Mouse (Mus musculus) layer of hippocampus, postnatal 14 days (tissue): ENCODE measurements at regions not wholly inside any gene's neighbourhood (a gene's known extent, or its start where the extent isn't known, plus 50 kb on each side); places are given as distances from the start of the nearest gene placed in this dataset.

ENCODE experiments used
- DNase-seq, 2 experiments: peaks; one replicate each; pipeline ENCODE4 v3.0.0; 2021 to 2022; ENCODE audit warnings: low spot score in 2 of 2, mixed read lengths in 1 of 2

DNA sequence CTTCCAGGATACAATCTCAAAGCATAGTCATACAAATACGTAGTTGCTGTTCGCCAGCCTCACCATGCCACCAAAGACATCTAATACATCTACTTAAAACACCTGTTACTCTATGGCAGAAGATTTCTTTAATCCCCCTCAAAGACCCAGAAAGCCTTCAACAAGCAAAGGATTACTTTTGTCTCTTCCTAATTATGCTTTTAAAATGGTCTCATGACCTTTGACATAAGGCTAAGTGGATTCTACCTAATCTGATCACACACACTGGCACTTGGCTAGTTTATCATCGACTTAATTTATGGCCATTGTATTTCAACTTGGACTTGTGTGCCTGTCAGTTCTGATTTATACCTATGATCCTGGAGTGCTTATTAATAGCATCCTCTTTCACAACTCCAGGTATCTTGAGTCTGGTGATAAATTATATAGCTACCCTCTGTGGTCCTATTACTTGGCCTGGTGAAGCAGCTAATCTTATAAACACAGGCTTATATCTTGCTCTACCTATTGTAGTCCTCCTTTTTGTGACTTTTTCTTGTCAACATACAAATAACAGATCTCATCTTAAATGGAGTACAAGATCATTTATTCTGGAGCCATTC, 568.6 kb upstream of the B3galt2 start:
- DNase-seq = no peak

- no peak for DNase-seq
Observed at GRCm38 (mm10) chr1:143074999-143075398, 565.5 kb upstream of the B3galt2 start.

- peak in 1 of 2 experiments; percentile 15 for DNase-seq
Observed at GRCm38 (mm10) chr1:143080441-143080840, 560.0 kb upstream of the B3galt2 start.

DNA sequence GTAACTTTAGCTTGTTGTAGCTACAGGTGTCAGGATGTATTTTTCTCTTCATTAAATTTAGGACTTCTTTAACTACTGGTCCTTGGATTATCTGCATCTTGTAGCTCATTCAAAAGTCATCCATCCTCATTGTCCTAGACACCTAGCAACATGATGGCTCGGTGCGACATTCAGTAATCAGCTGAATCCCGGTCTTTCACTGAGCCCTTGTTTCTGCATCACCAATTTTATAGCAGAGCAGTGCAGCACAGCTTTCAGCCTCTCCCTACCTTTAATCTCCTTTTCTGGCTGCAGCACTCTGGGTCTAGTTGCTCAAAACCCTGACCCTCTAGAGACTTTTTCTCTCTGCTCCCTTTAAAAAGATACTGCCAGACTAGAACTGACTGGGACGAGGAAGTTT, 543.6 kb upstream of the B3galt2 start:
- no peak for DNase-seq

DNA sequence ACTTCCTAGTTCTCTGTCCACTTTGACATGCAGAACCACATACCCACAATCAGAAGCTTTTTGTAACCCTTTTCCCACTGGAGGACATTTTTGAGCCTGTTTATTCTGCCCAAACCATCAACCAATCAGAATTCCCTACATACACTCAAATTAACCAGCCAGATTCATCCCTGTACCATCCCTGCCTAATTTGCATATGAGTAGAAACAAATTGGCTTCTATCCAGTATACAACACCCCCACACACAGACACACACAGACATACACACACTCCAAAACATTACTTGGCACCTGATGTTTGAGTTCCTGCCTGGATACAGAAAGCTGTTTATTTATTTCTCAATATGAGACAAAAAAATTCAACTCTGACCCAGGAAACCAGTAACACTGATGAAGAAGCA, 542.2 kb upstream of the B3galt2 start:
- peak in 1 of 2 experiments; percentile 31 for DNase-seq

GRCm38 (mm10) chr1:143122185-143122584, 518.3 kb upstream of the B3galt2 start:
- no peak for DNase-seq

- DNase-seq = no peak
Observed at GRCm38 (mm10) chr1:143130257-143130656, 510.2 kb upstream of the B3galt2 start.

GRCm38 (mm10) chr1:143132806-143133205, 507.7 kb upstream of the B3galt2 start:
- no peak for DNase-seq

DNA sequence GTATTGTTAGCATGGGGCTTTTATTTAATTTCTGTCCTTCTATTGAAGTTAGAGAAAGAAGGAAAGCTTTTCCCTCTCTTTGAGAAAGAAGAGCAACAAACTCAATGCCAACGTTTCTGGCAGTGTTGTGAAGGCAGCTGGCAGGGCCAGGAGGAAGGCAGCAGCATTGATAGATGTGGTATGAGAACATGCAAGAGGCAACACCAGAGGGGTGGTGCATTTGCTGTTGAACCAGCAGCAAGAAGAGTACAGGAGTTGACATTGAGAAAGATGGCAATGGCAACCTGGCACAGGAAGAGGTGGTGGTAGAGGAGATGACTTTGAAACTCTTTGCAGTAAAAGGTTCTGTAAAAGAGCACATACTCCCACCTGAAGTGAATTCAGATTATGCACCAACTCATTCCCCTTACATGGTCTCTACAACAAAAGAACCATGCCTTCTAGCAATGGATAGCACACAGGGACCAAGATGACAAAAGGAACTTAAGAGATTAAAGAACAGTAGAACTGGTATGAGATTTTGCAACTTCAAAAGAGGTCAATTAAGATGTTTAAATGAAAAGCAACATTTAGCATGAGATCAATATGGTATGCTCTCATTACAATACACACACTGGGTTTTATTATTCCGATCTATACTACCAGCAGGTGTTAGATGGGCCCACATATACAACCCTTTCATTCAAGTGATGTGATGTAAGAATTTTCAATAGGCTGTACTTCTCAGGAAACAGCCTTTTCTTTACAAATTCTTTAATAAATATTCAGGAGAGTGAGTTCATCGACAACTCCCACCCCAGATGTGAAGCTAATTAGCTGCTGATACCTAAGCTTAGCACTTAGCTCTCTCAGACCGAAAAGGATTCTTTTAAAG, 495.1 kb upstream of the B3galt2 start:
- no peak for DNase-seq

- peak; percentile 46 to 63 for DNase-seq
Observed at GRCm38 (mm10) chr1:143171286-143171685, 469.2 kb upstream of the B3galt2 start.

DNA sequence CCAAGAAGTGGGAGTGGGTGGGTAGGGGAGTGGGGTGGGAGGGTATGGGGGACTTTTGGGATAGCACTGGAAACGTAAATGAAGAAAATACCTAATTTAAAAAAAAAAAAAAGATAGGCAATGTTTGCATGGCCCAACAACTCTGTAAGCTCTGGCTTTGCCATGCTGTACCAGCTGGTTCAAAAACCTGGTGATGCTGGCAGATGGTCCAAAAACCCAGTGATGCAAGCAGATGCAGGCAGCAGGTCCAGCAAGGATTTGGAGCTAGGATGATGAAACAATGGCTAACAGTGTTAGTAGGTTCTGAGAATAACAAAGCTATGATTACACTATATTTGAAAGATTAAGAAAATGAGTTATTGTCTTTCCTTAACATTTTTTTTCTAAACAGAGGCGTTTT, 466.6 kb upstream of the B3galt2 start:
- peak; percentile 54 to 71 for DNase-seq

DNA sequence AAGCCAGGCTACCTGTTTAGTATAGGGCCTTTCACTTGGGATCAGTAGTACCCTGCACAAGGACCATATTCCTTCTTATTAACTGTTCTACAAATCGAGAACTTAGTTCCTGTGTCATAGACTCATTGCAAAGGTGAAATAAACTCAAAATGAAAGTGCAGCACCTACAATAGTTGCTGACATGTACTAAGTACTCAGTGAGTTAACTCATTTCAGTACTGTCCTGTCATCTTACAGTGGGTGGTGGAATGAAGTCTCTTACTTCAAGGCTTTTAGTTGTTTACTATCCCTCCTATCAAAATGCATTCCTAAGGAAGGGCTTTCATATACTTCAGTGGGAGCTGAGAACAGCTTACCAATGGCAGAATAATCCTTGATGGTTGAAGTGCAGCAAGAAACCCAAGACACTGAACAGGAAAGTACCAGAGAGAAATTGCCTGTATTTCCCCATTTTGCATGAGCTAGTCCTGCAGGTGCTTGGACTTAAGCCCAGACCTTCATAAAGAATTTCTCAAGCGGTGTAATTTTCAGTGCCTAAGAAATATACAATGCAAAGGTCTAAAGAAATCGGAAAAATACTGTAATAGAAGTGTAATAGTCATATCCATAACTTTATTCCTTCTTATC, 448.2 kb upstream of the B3galt2 start:
- no peak for DNase-seq

- DNase-seq = peak; percentile 12 to 20
Observed at GRCm38 (mm10) chr1:143200213-143200889, 440.1 kb upstream of the B3galt2 start.

DNA sequence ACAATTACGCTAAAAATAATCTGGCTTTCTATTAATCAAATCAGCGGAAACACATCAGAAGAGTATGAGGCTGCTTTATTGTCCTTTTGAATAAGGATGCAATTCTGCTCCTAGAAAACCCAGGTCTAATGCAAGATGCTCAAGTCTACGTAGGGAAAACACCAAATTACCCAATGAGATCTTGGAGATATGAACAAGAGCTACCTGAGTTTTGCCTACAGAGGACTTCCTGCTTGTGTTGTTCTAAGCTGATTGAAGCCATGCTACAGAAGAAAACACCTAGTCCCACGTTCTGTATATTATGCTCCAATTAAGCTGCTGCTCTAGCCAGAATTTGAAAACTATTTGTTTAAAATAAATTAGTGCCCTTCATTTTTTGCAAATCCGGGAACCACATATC, 439.5 kb upstream of the B3galt2 start:
- no peak for DNase-seq

- no peak for DNase-seq
Observed at GRCm38 (mm10) chr1:143202182-143202581, 438.3 kb upstream of the B3galt2 start.

- no peak for DNase-seq
Observed at GRCm38 (mm10) chr1:143204070-143204469, 436.4 kb upstream of the B3galt2 start.

DNA sequence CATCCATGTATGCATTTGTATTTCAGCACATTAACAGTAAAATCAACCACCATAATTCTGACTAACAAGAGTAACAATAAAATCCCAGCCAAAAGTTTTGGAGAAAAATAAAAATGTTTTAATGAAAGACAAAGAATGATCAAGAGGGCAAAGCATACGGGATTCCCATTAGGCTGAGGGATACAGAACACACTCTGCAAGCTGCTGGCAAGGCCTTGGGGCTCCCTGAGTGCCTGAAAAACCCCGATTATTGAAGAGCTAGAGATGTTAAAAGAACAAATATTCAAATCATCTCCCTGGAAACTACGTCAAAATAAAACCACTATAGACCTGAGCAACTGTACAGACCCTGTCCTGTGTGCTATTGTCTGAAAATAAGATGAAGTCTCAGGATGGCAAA, 433.5 kb upstream of the B3galt2 start:
- DNase-seq = peak in 1 of 2 experiments; percentile 21

GRCm38 (mm10) chr1:143207399-143208065, 432.9 kb upstream of the B3galt2 start:
- DNase-seq = no peak

DNA sequence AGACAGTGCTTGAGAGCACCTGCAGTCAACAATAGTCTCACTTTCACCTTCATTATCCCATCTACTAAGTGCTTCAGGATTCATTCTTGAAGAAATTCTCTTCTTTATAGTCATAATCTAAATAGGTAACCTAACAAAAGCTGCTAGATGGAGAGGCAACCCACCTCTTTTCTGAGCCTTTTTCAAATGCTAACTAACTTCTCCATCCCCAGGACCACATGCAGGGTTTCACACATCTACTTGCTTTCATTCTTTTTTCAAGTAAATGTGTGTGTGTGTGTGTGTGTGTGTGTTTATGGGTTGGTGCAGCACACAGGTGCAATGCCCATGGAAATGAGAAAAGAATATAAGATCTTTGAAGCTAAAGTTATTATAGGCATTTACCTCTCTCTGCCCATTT, 423.1 kb upstream of the B3galt2 start:
- no peak for DNase-seq

- no peak for DNase-seq
Observed at GRCm38 (mm10) chr1:143231969-143232368, 408.5 kb upstream of the B3galt2 start.
